20 mouse cellular contexts compared by ENCODE assay signal in genomic region chr8:12402709-12403108, GRCm38 (mm10). TPM values are rescaled to one million over a fixed set of nuclear protein-coding genes. Genes with fewer than 3 reads are reported as not detected.
DNase-seq lines count a peak whose midpoint lies in the region; ATAC-seq lines count a peak whose summit lies in the region.
"Had no signal": no experiment of that assay in that cellular context is flagged by ENCODE, and none has a peak within 500 bp of the region (broad histone marks: within the 10 kb centered on the region; RNA-seq: fewer than 3 reads in every experiment).

No protein-coding gene starts in this region.

- ATAC-seq in midbrain, embryonic 16.5 days = no peak
- ATAC-seq in forebrain, embryonic 16.5 days = no peak
- ATAC-seq in midbrain, embryonic 15.5 days (replicated peaks) = no peak

- H3K4me1 ChIP-seq in midbrain, embryonic 10.5 days = peaks cover 80% of the 10 kb centered on the region
- H3K4me1 ChIP-seq in midbrain, embryonic 16.5 days (ENCODE audit: control insufficient read depth, insufficient read depth, low read length) = no peaks in the 10 kb centered on the region; the same call in 1 of the 2 replicates
- peaks cover 37% of the 10 kb centered on the region for H3K4me1 ChIP-seq in forebrain, embryonic 16.5 days (replicated peaks; ENCODE audit: control insufficient read depth, insufficient read depth, low read length)
- H3K4me1 ChIP-seq in midbrain, embryonic 15.5 days = peaks cover 22% of the 10 kb centered on the region

- H3K4me2 ChIP-seq in midbrain, embryonic 16.5 days (ENCODE audit: low read length) = no peak overlapping the region
- H3K4me2 ChIP-seq in forebrain, embryonic 16.5 days (ENCODE audit: low read length) = peak overlapping the region; percentile 66
- no peak overlapping the region for H3K4me2 ChIP-seq in midbrain, embryonic 15.5 days
- H3K4me2 ChIP-seq: embryonic facial prominence, embryonic 13.5 days; kidney, embryonic 15.5 days; lung, embryonic 15.5 days had no signal

- WGBS in midbrain, embryonic 10.5 days = 4% methylated on average over 9 of the region's 9 CpGs
- WGBS in midbrain, embryonic 16.5 days = 9% methylated on average over 9 of the region's 9 CpGs
- 6% methylated on average over 9 of the region's 9 CpGs for WGBS in forebrain, embryonic 16.5 days
- 10% methylated on average over 9 of the region's 9 CpGs for WGBS in midbrain, embryonic 15.5 days

- H3K27me3 ChIP-seq in midbrain, embryonic 10.5 days (ENCODE audit: low read depth, poor library complexity, severe bottlenecking) = peaks cover 93% of the 10 kb centered on the region
- H3K27me3 ChIP-seq in midbrain, embryonic 16.5 days (ENCODE audit: control insufficient read depth, insufficient read depth, low read depth, low read length) = peaks cover 40% of the 10 kb centered on the region
- peaks cover 5% of the 10 kb centered on the region; the same call in 1 of the 2 replicates for H3K27me3 ChIP-seq in forebrain, embryonic 16.5 days (replicated peaks; ENCODE audit: control insufficient read depth, insufficient read depth, low read length)
- peaks cover 35% of the 10 kb centered on the region for H3K27me3 ChIP-seq in midbrain, embryonic 15.5 days (replicated peaks)

- H3K4me3 ChIP-seq in midbrain, embryonic 10.5 days = peak overlapping the region; percentile 69
- H3K4me3 ChIP-seq in midbrain, embryonic 16.5 days (ENCODE audit: low read depth, low read length) = no peak overlapping the region
- no peak overlapping the region for H3K4me3 ChIP-seq in forebrain, embryonic 16.5 days (replicated peaks; ENCODE audit: low read length)
- no peak overlapping the region for H3K4me3 ChIP-seq in midbrain, embryonic 15.5 days
- H3K4me3 ChIP-seq: embryonic facial prominence, embryonic 13.5 days; heart, adult 2 months; kidney, embryonic 15.5 days; lung, embryonic 15.5 days had no signal

- no peak overlapping the region for H3K9ac ChIP-seq in midbrain, embryonic 16.5 days (ENCODE audit: low read depth, low read length)
- no peak overlapping the region for H3K9ac ChIP-seq in forebrain, embryonic 16.5 days (replicated peaks; ENCODE audit: low read depth, low read length)
- no peak overlapping the region for H3K9ac ChIP-seq in midbrain, embryonic 15.5 days
- H3K9ac ChIP-seq: embryonic facial prominence, embryonic 13.5 days; kidney, embryonic 15.5 days; lung, embryonic 15.5 days had no signal

- peak overlapping the region; percentile 97 for H3K27ac ChIP-seq in midbrain, embryonic 10.5 days (replicated peaks)
- H3K27ac ChIP-seq in midbrain, embryonic 16.5 days (ENCODE audit: low read length) = no peak overlapping the region; the same call in 1 of the 2 replicates
- peak overlapping the region; percentile 89 for H3K27ac ChIP-seq in forebrain, embryonic 16.5 days (ENCODE audit: low read length)
- peak overlapping the region; percentile 73; the same call in 1 of the 2 replicates for H3K27ac ChIP-seq in midbrain, embryonic 15.5 days
- H3K27ac ChIP-seq: embryonic facial prominence, embryonic 13.5 days; heart, adult 2 months; kidney, embryonic 15.5 days; lung, embryonic 15.5 days had no signal

- no peaks in the 10 kb centered on the region for H3K9me3 ChIP-seq in midbrain, embryonic 10.5 days (replicated peaks)
- H3K9me3 ChIP-seq in midbrain, embryonic 16.5 days (replicated peaks; ENCODE audit: control insufficient read depth, low read length, poor library complexity, severe bottlenecking) = no peaks in the 10 kb centered on the region
- H3K9me3 ChIP-seq in forebrain, embryonic 16.5 days (ENCODE audit: control insufficient read depth, low read length) = no peaks in the 10 kb centered on the region
- H3K9me3 ChIP-seq in midbrain, embryonic 15.5 days = no peaks in the 10 kb centered on the region
- H3K9me3 ChIP-seq: embryonic facial prominence, embryonic 13.5 days; kidney, embryonic 15.5 days; lung, embryonic 15.5 days had no signal

- peak; percentile 32 for DNase-seq in midbrain, embryonic 10.5 days (ENCODE audit: low spot score)
- peak; percentile 37 for DNase-seq in embryo, embryonic 9.5 days (ENCODE audit: extremely low spot score)
- DNase-seq in lung, postnatal 25 days (ENCODE audit: low spot score) = no peak
- no peak for DNase-seq in right cerebral cortex, adult 2 months (ENCODE audit: low spot score in 2 of 2)
- no peak for DNase-seq in T-cell, adult 2 months (ENCODE audit: low spot score)
- DNase-seq: adrenal gland, postnatal 14 days; cerebellum, adult 9-10 months; heart, adult 2 months; liver; right cerebral cortex, postnatal 25 days had no signal

- peaks cover 8% of the 10 kb centered on the region for H3K36me3 ChIP-seq in midbrain, embryonic 10.5 days
- H3K36me3 ChIP-seq in midbrain, embryonic 16.5 days (ENCODE audit: control insufficient read depth, insufficient read depth, low read length) = no peaks in the 10 kb centered on the region
- H3K36me3 ChIP-seq in forebrain, embryonic 16.5 days (ENCODE audit: control insufficient read depth, insufficient read depth) = no peaks in the 10 kb centered on the region
- H3K36me3 ChIP-seq in midbrain, embryonic 15.5 days (replicated peaks) = no peaks in the 10 kb centered on the region
- H3K36me3 ChIP-seq: embryonic facial prominence, embryonic 13.5 days; kidney, embryonic 15.5 days; lung, embryonic 15.5 days had no signal

RNA-seq across cellular contexts. Expression of gene Sox1, which starts 7.6 kb away (rescaled TPM):
- 3.2 and 3.4 TPM in 2 replicates for polyA plus RNA-seq in midbrain, embryonic 10.5 days (2016; fragmentation: Nextera tagmentation; extraction: Ambion mirVana)
- 1.6 and 2.2 TPM in 2 replicates for polyA plus RNA-seq in midbrain, embryonic 16.5 days (2015; fragmentation: Nextera tagmentation; extraction: Ambion mirVana)
- 4.4 and 4.5 TPM in 2 replicates for polyA plus RNA-seq in forebrain, embryonic 16.5 days (2015; fragmentation: Nextera tagmentation; extraction: Ambion mirVana)
- 2.2 and 2.4 TPM in 2 replicates for polyA plus RNA-seq in midbrain, embryonic 15.5 days (2015; fragmentation: Nextera tagmentation; extraction: Ambion mirVana)
- polyA plus RNA-seq: C2C12; embryonic facial prominence, embryonic 13.5 days; heart, adult 2 months; heart, postnatal 0 days; intestine, embryonic 14.5 days; kidney, embryonic 15.5 days; lung, embryonic 15.5 days; urinary bladder, adult 2 months had no signal

Comparison
In these comparisons a context has a peak if more than half of its experiments do, and no peak if none do; other contexts are left out.
1. DNase-seq: peak in midbrain, embryonic 10.5 days (single experiment) and embryo, embryonic 9.5 days (single experiment); none in lung, postnatal 25 days (single experiment), right cerebral cortex, adult 2 months (0 of 2) and T-cell, adult 2 months (single experiment).